Mouse (Mus musculus) C2C12 (cell line): ENCODE data around the gene Sh3gl1. TPM values are rescaled to one million over a fixed set of nuclear protein-coding genes. Genes with fewer than 3 reads are reported as not detected.
A peak's percentile ranks its signal among the peaks of the same experiment; 100 is the strongest.

Source experiments
- H3K27me3 ChIP-seq: one replicate; pipeline ENCODE4 v1.6.1; 2011; ENCODE audit not compliant: control insufficient read depth, insufficient read depth, insufficient read length
- H3K36me3 ChIP-seq: one replicate; pipeline ENCODE4 v1.6.1; 2011; ENCODE audit not compliant: control insufficient read depth, insufficient read depth
- H3K4me3 ChIP-seq: one replicate; pipeline ENCODE4 v1.5.1; 2011; ENCODE audit warnings: mild to moderate bottlenecking, control low read depth; ENCODE audit not compliant: poor library complexity, insufficient read depth, severe bottlenecking
- H3K79me2 ChIP-seq: one replicate; pipeline ENCODE4 v1.6.1; 2011; ENCODE audit not compliant: control insufficient read depth, insufficient read depth
- H3K79me3 ChIP-seq: one replicate; pipeline ENCODE4 v1.6.1; 2011; ENCODE audit warnings: low read depth, control low read depth
- H3ac ChIP-seq: one replicate; pipeline ENCODE3; 2011; ENCODE audit warnings: low read depth; ENCODE audit not compliant: control insufficient read depth, insufficient read length
- CEBPB ChIP-seq: IDR thresholded peaks from one replicate; pipeline ENCODE4 v1.6.1; 2011; ENCODE audit warnings: low read depth, mild to moderate bottlenecking, control low read depth, moderate library complexity
- CTCF ChIP-seq: IDR thresholded peaks from one replicate; pipeline ENCODE4 v1.5.1; 2011; ENCODE audit not compliant: control insufficient read depth, insufficient read depth, insufficient read length
- FOSL1 ChIP-seq: IDR thresholded peaks from one replicate; pipeline ENCODE4 v1.8.0; 2011; ENCODE audit warnings: mild to moderate bottlenecking, low read length; ENCODE audit not compliant: poor library complexity, insufficient read depth, severe bottlenecking
- MAX ChIP-seq: IDR thresholded peaks from one replicate; pipeline ENCODE4 v1.6.1; 2011; ENCODE audit warnings: mild to moderate bottlenecking, control low read depth
- MYOD1 ChIP-seq: IDR thresholded peaks from one replicate; pipeline ENCODE4 v1.6.1; 2011; ENCODE audit warnings: low read depth; ENCODE audit not compliant: control insufficient read depth, insufficient read length
- MYOG ChIP-seq: IDR thresholded peaks from one replicate; pipeline ENCODE4 v1.6.1; 2011; ENCODE audit not compliant: control insufficient read depth, insufficient read length; ENCODE audit errors: extremely low read depth
- USF1 ChIP-seq: IDR thresholded peaks from one replicate; pipeline ENCODE4 v1.6.1; 2011; ENCODE audit warnings: low read depth, mild to moderate bottlenecking, control low read depth, moderate library complexity
- polyA plus RNA-seq: library from polyadenylated mRNA; unstranded; fragments of >200 nt; fragmentation: generic; extraction: Trizol; gene quantifications from one replicate; pipeline ENCODE4 v1.2.1, GENCODE M21; 2012; ENCODE audit warnings: missing spikeins

The Sh3gl1 gene
- polyA plus RNA-seq, 1 experiment = 83.9 TPM

DNA sequence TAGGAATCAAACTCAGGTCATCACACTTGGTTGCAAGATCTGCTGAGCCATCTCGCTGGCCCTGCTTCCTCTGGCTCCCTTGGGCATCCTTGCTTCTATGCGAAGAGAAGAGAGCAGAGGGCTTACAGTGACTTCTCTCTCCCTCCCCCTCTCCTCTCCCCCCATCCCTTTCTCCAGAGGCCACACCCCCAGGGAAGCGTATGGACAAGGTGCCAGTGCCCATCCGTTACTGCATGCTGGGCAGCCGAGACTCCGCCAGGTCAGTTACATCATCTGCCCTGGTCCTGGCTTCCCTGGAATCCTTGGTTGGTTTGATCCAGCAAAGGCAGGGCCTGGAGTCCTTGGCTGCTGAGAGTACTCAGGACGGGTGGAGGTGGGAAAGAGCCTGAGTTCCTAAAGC lies 25.0 kb downstream of the Sh3gl1 start:
- Histone ChIP-seq H3K4me3 (no peak overlapping the region), H3K79me3 (no peaks in the 10 kb centered on the region), H3ac (no peak overlapping the region), H3K36me3 (peaks cover 28% of the 10 kb centered on the region), H3K79me2 (peaks cover 19% of the 10 kb centered on the region), H3K27me3 (no peaks in the 10 kb centered on the region)
- TF ChIP-seq FOSL1 = no peak
- no peak for TF ChIP-seq CEBPB
- TF ChIP-seq MYOD1 = no peak
- TF ChIP-seq USF1 = no peak
- no peak for TF ChIP-seq MYOG
- no peak for TF ChIP-seq MAX
- no peak for TF ChIP-seq CTCF

DNA sequence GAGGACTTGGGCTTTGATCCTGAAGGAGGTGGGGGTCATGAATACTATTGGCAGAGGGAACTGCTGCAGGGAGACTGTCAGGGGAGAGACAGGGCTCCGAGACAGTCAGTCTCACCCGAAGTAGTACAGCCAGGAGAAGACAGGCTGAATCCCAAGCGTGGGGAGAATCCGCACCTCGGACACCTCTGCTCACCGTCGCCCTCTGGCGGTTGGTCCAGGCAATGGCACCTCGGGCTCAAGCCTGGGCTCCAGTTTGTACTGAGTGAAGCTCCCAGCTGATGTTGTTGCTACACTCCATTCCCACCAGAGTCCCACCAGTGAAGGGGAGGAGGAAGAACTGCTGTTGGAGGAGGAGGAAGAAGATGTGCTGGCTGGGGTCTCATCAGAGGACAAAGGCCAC lies 25.8 kb downstream of the Sh3gl1 start:
- no peak overlapping the region for H3K4me3 ChIP-seq
- TF ChIP-seq CTCF (peak; percentile 92), CEBPB (no peak), USF1 (no peak)
- H3ac ChIP-seq = peak overlapping the region; percentile 12
- no peaks in the 10 kb centered on the region for H3K79me3 ChIP-seq
- H3K27me3 ChIP-seq = no peaks in the 10 kb centered on the region
- H3K79me2 ChIP-seq = peaks cover 19% of the 10 kb centered on the region
- peaks cover 20% of the 10 kb centered on the region for H3K36me3 ChIP-seq

DNA sequence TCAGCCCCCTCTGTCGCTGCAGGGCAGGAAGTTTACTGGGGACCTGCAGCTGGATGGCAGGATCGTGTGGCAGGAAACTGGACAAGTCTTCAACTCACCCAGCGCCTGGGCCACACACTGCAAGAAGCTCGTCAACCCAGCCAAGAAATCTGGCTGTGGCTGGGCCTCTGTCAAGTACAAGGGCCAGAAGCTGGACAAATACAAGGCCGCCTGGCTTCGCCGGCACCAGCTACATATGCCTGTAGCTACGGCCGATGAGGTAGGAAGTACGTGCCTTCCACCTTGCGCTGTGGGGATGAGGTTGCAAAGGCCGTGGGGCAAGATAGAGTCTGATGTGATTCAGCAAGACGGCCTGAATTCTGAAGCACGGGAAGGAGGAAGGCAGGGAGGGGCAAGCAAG lies 26.2 kb downstream of the Sh3gl1 start:
- Histone ChIP-seq H3K79me2 (peaks cover 19% of the 10 kb centered on the region), H3K27me3 (no peaks in the 10 kb centered on the region), H3K36me3 (peaks cover 16% of the 10 kb centered on the region), H3K79me3 (no peaks in the 10 kb centered on the region), H3ac (peak overlapping the region; percentile 12), H3K4me3 (peak overlapping the region; percentile 69)
- TF ChIP-seq USF1 (no peak), MYOG (no peak), MYOD1 (no peak), FOSL1 (no peak), CTCF (no peak), MAX (no peak), CEBPB (no peak)

DNA sequence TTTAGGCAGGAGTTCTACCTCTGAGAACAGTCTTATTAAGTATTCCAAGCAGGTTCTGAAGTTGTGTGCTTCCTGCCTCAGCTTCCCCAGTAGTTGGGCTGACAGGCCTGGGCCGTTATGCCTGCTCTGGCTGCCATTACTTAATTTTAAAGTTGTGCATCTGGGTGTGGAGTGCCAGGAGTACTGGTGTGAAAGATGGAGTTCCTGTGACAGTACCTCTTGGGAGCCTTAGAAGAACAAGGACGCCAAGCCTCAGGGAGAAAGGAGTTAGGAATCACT lies 26.5 kb downstream of the Sh3gl1 start:
- Histone ChIP-seq H3K36me3 (peaks cover 15% of the 10 kb centered on the region), H3K79me3 (no peaks in the 10 kb centered on the region), H3K4me3 (peak overlapping the region; percentile 69), H3K27me3 (peaks cover 3% of the 10 kb centered on the region), H3ac (peak overlapping the region; percentile 12), H3K79me2 (peaks cover 19% of the 10 kb centered on the region)
- TF ChIP-seq USF1 (no peak), MYOD1 (no peak), FOSL1 (no peak), MAX (no peak), CTCF (no peak), MYOG (no peak), CEBPB (no peak)

DNA sequence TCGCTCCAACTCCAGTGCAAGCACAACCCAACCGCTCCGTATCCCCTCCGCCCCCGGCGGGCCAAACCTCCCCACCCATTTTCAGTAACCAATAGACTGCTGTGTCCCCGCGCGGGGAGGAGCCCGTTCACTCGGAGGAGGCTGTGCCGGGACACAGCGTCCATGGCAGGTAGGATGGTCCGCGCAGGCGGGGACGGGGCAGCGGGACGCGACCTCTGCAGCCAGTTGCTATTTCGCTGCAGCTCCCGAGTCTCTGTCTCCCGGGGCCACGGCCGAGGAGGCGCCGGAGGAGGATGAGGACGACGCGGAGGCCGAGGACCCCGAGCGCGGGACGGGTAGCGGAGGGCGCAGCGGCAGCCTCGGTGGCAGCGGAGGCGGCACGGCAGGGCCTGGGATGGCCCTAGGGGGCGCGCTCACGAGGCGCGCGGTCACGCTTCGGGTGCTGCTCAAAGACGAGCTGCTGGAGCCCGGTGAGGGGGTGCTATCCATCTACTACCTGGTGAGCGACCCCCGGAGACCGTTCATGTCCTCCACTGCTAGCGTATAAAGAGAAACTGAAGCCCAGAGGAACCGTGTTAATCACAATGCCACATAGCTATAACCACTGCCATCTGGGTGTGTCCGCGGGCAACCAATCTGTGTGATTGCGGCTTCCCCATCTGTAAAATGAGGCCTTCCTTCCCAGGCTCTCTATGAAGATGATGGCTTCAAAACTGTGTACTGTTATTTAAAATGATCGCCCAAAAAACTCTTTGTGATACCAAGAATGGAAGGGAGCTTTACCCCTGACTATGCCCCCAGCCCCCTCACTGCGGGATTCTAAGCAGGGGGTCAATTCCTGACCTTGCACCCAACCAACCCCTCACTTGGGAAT lies 27.1 kb downstream of the Sh3gl1 start:
- Histone ChIP-seq H3K79me2 (peaks cover 19% of the 10 kb centered on the region), H3ac (peak overlapping the region; percentile 94), H3K27me3 (peaks cover 3% of the 10 kb centered on the region), H3K79me3 (no peaks in the 10 kb centered on the region), H3K4me3 (peak overlapping the region; percentile 69), H3K36me3 (peaks cover 11% of the 10 kb centered on the region)
- TF ChIP-seq MAX = no peak
- peak; percentile 93 for TF ChIP-seq CTCF

DNA sequence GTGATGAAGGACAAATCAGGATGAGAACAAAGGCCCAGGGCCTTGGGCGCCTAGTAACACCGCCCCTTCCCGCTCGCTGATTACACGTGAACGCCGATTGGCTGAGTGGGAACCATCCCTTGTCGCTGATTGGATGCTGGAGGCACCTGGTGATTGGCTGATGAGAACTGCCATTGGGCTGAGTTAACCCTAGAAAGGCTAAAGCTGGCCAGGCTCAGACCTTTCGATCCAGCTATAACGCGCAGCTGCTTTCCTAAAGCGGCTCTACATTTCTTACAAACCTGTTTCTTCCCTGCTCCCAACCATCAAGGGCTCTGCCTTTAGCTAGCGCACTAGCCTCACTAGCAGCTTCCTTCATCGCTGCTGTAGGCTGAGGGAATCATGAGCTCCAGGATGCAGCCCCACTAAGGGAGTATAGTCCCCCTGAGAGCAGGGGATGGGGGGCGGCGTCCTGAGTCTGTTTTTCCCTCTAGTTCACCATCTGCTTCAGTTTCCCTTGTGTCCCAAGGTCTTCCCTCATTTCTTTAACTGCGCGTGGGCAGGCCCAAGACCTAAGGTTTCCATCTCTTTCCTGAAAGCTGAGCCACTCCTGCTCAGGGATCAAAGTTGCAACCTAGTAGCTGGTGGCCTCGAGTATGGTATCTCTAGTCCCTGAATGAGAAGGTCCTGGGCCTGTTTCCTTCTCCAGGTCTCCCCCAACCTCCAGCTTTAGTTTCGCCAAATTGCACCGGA lies 27.9 kb downstream of the Sh3gl1 start:
- Histone ChIP-seq H3K27me3 (peaks cover 3% of the 10 kb centered on the region), H3K79me3 (no peaks in the 10 kb centered on the region), H3K79me2 (peaks cover 19% of the 10 kb centered on the region), H3K4me3 (peak overlapping the region; percentile 69), H3K36me3 (peaks cover 10% of the 10 kb centered on the region), H3ac (peak overlapping the region; percentile 64)
- no peak for TF ChIP-seq MYOD1
- TF ChIP-seq USF1 = no peak
- TF ChIP-seq MYOG = no peak
- TF ChIP-seq CEBPB = no peak
- TF ChIP-seq MAX = no peak
- TF ChIP-seq CTCF = no peak
- TF ChIP-seq FOSL1 = no peak
